Mouse (Mus musculus) kidney, embryonic 16.5 days (tissue): ENCODE results near the gene Gm37240. TPM values are rescaled to one million over a fixed set of nuclear protein-coding genes. Genes with fewer than 3 reads are reported as not detected.

ENCODE experiments used
- ATAC-seq: fragments of 200-750 bp; cut with Nextera tagmentation; 2 replicates; pipeline ENCODE4 v1.8.0; 2017; ENCODE audit warnings: moderate TSS enrichment; ENCODE audit not compliant: low FRiP score, low TSS enrichment
- H3K27ac ChIP-seq: fragments of 300-500 bp; sonication (generic); 2 replicates; pipeline ENCODE4 v1.5.1; 2014; ENCODE audit warnings: low read length
- H3K27me3 ChIP-seq: fragments of 300-500 bp; sonication (generic); 2 replicates; pipeline ENCODE4 v1.6.1; 2014; ENCODE audit warnings: low read length, control low read depth, mixed read lengths; ENCODE audit not compliant: insufficient read depth
- H3K36me3 ChIP-seq: fragments of 300-500 bp; sonication (generic); 2 replicates; pipeline ENCODE4 v1.6.1; 2014; ENCODE audit warnings: low read length, control low read depth, mixed read lengths; ENCODE audit not compliant: insufficient read depth
- H3K4me1 ChIP-seq: fragments of 300-500 bp; sonication (generic); 2 replicates; pipeline ENCODE4 v1.6.1; 2014; ENCODE audit warnings: low read length, control low read depth, mixed read lengths; ENCODE audit not compliant: insufficient read depth
- H3K4me2 ChIP-seq: fragments of 300-500 bp; sonication (generic); replicated peaks from 2 replicates; pipeline ENCODE4 v1.6.1; 2014; ENCODE audit warnings: low read depth, low read length
- H3K4me3 ChIP-seq: fragments of 300-500 bp; sonication (generic); 2 replicates; pipeline ENCODE4 v1.5.1; 2014; ENCODE audit warnings: mild to moderate bottlenecking, low read length
- H3K9ac ChIP-seq: fragments of 300-500 bp; sonication (generic); replicated peaks from 2 replicates; pipeline ENCODE4 v1.6.1; 2014; ENCODE audit warnings: low read length
- H3K9me3 ChIP-seq: fragments of 300-500 bp; sonication (generic); 2 replicates; pipeline ENCODE4 v1.6.1; 2016; ENCODE audit warnings: low read length, control low read depth
- WGBS: fragments of 180-500 bp; shearing (Covaris S2); extraction: QIAGEN DNeasy Blood & Tissue Kit; methylation state at CpG from one replicate; pipeline ENCODE4 v1.1.7; 2014; 5-methylcytosine and 5-hydroxymethylcytosine counted together
- polyA plus RNA-seq: library from polyadenylated mRNA; unstranded; fragments of >200 nt; fragmentation: Nextera tagmentation; extraction: Ambion mirVana; gene quantifications from 2 replicates; pipeline ENCODE4 v1.2.1, GENCODE M21; 2015

Gene Gm37240
- polyA plus RNA-seq, 1 experiment from 2014 or later: 8.7 TPM

DNA sequence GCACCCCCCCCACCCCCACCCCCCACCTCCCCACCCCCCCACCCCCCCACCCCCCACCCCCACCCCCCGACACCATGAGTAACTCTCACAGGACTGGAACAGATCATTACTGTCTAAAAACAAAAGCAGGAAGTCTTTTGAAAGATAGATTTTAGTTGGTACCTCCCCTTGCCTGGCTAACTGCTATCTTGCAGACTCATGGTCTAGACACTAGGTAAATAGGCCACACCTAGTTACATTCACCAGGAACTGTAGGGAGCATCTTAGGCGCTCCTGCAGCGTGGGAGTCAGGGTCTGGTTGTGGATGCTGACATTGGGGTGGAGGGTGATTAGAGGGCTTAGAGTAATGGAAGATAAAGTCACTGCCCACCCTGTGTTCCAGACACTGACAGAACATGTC lies 684.6 kb downstream of the Gm37240 start:
- no peak overlapping the region for H3K4me2 ChIP-seq
- H3K27ac ChIP-seq: no peak overlapping the region
- ATAC-seq: no peak
- no peak overlapping the region for H3K9ac ChIP-seq
- no peaks in the 10 kb centered on the region for H3K9me3 ChIP-seq
- 37% methylated on average over 3 of the region's 3 CpGs for WGBS
- no peaks in the 10 kb centered on the region; the same call in 1 of the 2 replicates for H3K27me3 ChIP-seq
- H3K36me3 ChIP-seq: no peaks in the 10 kb centered on the region
- H3K4me1 ChIP-seq: peaks cover 17% of the 10 kb centered on the region
- no peak overlapping the region for H3K4me3 ChIP-seq

GRCm38 (mm10) chr3:85201785-85202184 lies 685.5 kb downstream of the Gm37240 start:
- WGBS: 85% methylated on average over 4 of the region's 4 CpGs
- no peaks in the 10 kb centered on the region for H3K36me3 ChIP-seq
- no peaks in the 10 kb centered on the region for H3K9me3 ChIP-seq
- no peak overlapping the region for H3K27ac ChIP-seq
- no peak overlapping the region for H3K9ac ChIP-seq
- H3K27me3 ChIP-seq: no peaks in the 10 kb centered on the region; the same call in 1 of the 2 replicates
- H3K4me3 ChIP-seq: no peak overlapping the region
- no peak for ATAC-seq
- H3K4me1 ChIP-seq: peaks cover 17% of the 10 kb centered on the region
- no peak overlapping the region for H3K4me2 ChIP-seq

DNA sequence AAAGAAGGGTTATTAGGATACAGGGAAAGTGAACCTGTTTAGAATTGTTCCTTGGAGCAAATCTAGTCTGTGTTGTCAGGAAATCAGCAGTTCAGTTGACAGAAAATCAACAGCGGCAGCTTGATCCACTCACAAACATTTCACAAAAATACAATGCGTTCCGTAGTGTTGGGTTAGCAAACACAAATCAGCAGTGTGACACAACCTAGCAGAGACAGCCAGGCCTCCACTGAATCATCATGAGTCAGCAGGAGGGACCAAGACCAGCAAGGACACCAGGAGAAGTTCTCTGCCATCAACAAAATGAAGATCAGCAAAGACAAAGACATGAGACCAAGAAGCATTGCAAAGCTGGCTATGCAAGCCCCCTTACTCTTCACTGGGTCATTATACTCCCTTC lies 688.8 kb downstream of the Gm37240 start:
- Histone ChIP-seq H3K9ac (no peak overlapping the region), H3K27me3 (no peaks in the 10 kb centered on the region; the same call in 1 of the 2 replicates), H3K4me3 (no peak overlapping the region), H3K4me2 (no peak overlapping the region), H3K9me3 (no peaks in the 10 kb centered on the region), H3K27ac (no peak overlapping the region), H3K36me3 (no peaks in the 10 kb centered on the region), H3K4me1 (peaks cover 10% of the 10 kb centered on the region; the same call in 1 of the 2 replicates)
- ATAC-seq: no peak
- 72% methylated on average over 3 of the region's 3 CpGs for WGBS

DNA sequence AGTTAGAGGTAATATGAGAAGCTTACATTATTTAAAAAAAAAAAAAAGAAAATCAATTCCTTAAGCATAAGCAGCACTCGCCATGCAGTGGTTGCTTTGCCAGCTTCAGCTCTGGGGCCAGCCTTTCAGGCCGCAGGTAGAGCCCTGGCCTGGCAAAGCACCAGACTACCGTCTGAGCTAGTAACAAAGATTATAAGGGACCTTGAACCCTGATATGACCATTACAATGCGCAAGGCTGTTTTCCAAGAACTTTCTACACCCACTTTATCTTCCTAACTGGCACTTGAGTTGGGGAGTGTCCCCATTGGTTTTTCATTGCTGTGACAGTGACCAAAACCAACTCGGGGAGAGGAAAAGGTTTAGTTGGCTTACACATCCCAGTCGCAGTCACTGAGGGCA lies 690.2 kb downstream of the Gm37240 start:
- H3K9me3 ChIP-seq: no peaks in the 10 kb centered on the region
- no peak overlapping the region for H3K4me3 ChIP-seq
- no peaks in the 10 kb centered on the region; the same call in 1 of the 2 replicates for H3K27me3 ChIP-seq
- no peak for ATAC-seq
- no peak overlapping the region for H3K27ac ChIP-seq
- no peak overlapping the region for H3K9ac ChIP-seq
- H3K4me1 ChIP-seq: 0 out of 2 replicates have a peak, but pooled peaks cover 6% of the 10 kb centered on the region
- no peak overlapping the region for H3K4me2 ChIP-seq
- no peaks in the 10 kb centered on the region for H3K36me3 ChIP-seq
- 83% methylated on average over 6 of the region's 6 CpGs for WGBS

GRCm38 (mm10) chr3:85196591-85196990 lies 690.7 kb downstream of the Gm37240 start:
- Histone ChIP-seq H3K9ac (no peak overlapping the region), H3K36me3 (no peaks in the 10 kb centered on the region), H3K9me3 (no peaks in the 10 kb centered on the region), H3K4me1 (0 out of 2 replicates have a peak, but pooled peaks cover 6% of the 10 kb centered on the region), H3K27me3 (peaks cover under 1% of the 10 kb centered on the region; the same call in 1 of the 2 replicates), H3K4me2 (no peak overlapping the region), H3K4me3 (no peak overlapping the region), H3K27ac (no peak overlapping the region)
- ATAC-seq: no peak
- WGBS: 82% methylated on average over 4 of the region's 4 CpGs

DNA sequence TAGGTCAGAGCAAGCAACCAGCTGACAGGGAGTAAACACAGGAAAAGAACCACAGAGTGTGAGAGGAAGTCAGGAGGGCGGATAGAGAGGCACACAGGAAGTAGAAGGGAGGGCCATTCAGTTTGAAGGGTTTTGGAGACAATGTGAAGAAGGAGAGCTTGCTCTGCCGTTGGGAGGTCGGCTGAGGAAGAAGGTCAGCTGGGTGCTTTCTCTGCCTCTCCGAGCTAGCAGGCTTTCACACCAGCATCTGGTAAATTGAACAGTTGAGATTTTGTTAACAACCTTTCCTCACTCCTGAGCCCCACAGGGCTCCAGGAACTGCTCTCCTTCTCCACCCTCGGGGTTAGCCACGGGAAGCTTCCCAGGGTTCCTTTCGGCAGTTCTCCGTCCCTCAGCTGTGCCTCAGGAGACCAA lies 692.2 kb downstream of the Gm37240 start:
- peak overlapping the region; percentile 40 for H3K4me2 ChIP-seq

GRCm38 (mm10) chr3:85189791-85190190 lies 697.5 kb downstream of the Gm37240 start:
- H3K9ac ChIP-seq: no peak overlapping the region
- H3K9me3 ChIP-seq: no peaks in the 10 kb centered on the region
- no peak overlapping the region for H3K4me2 ChIP-seq
- ATAC-seq: no peak
- H3K4me1 ChIP-seq: peaks cover 22% of the 10 kb centered on the region
- H3K36me3 ChIP-seq: no peaks in the 10 kb centered on the region
- no peak overlapping the region for H3K27ac ChIP-seq
- H3K4me3 ChIP-seq: no peak overlapping the region
- H3K27me3 ChIP-seq: peaks cover 9% of the 10 kb centered on the region
- WGBS: 52% methylated on average over 8 of the region's 8 CpGs

More for the DNA sequence above, 692.2 kb downstream of the Gm37240 start:
- Histone ChIP-seq H3K4me1 (0 out of 2 replicates have a peak, but pooled peaks cover 6% of the 10 kb centered on the region), H3K9me3 (no peaks in the 10 kb centered on the region), H3K9ac (peak overlapping the region; percentile 22; the same call in 1 of the 2 replicates), H3K27ac (no peak overlapping the region), H3K27me3 (0 out of 2 replicates have a peak, but pooled peaks cover 3% of the 10 kb centered on the region), H3K36me3 (no peaks in the 10 kb centered on the region), H3K4me3 (peak overlapping the region; percentile 30)
- 58% methylated on average over 8 of the region's 8 CpGs for WGBS
- ATAC-seq: no peak

- no peaks in the 10 kb centered on the region for H3K9me3 ChIP-seq
- H3K4me2 ChIP-seq: no peak overlapping the region
- no peak overlapping the region for H3K4me3 ChIP-seq
- H3K27me3 ChIP-seq: peaks cover 9% of the 10 kb centered on the region
- WGBS: 40% methylated on average over 5 of the region's 5 CpGs
- no peak for ATAC-seq
- H3K27ac ChIP-seq: no peak overlapping the region
- H3K9ac ChIP-seq: no peak overlapping the region
- no peaks in the 10 kb centered on the region for H3K36me3 ChIP-seq
- H3K4me1 ChIP-seq: peaks cover 24% of the 10 kb centered on the region
These were observed 699.0 kb downstream of the Gm37240 start for GRCm38 (mm10) chr3:85188364-85188763.

GRCm38 (mm10) chr3:85186661-85187076 lies 700.6 kb downstream of the Gm37240 start:
- H3K27ac ChIP-seq: no peak overlapping the region
- H3K27me3 ChIP-seq: peaks cover 9% of the 10 kb centered on the region
- H3K4me1 ChIP-seq: peaks cover 24% of the 10 kb centered on the region
- no peaks in the 10 kb centered on the region for H3K9me3 ChIP-seq
- H3K4me2 ChIP-seq: peak overlapping the region; percentile 45
- peak overlapping the region; percentile 20 for H3K4me3 ChIP-seq
- H3K9ac ChIP-seq: 0 out of 2 replicates have a peak overlapping the region, but pooled peaks have one; percentile 32
- 16% methylated on average over 19 of the region's 19 CpGs for WGBS
- no peaks in the 10 kb centered on the region for H3K36me3 ChIP-seq
- peak; percentile 43; the same call in 1 of the 2 replicates for ATAC-seq

DNA sequence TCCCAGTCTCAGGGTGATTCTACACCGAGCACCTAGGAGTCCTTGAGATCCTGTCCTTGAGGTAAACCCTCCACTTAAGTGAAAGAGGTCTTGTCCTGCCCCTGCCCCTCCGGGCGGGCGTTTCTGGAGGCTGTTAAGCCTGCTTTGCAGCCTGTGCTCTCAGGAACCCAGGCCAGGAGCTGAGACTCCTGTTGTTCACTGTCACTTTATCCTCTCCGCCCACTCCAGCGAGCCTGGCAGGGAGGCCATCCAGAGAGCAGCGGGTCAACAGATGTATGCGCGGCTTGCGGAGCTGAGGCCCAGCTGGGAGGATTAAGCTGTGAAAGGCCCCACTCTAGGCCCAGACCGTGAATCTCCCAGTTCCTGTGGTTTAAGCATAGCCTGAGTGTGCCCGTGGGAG lies 701.5 kb downstream of the Gm37240 start:
- ATAC-seq: peak; percentile 62; the same call in 1 of the 2 replicates

More for the DNA sequence above, 701.5 kb downstream of the Gm37240 start:
- H3K27ac ChIP-seq: no peak overlapping the region
- no peak overlapping the region for H3K4me2 ChIP-seq
- no peak overlapping the region for H3K9ac ChIP-seq
- peaks cover 6% of the 10 kb centered on the region for H3K27me3 ChIP-seq
- 15% methylated on average over 12 of the region's 12 CpGs for WGBS
- no peak overlapping the region for H3K4me3 ChIP-seq
- H3K4me1 ChIP-seq: peaks cover 24% of the 10 kb centered on the region
- no peaks in the 10 kb centered on the region for H3K36me3 ChIP-seq
- no peaks in the 10 kb centered on the region for H3K9me3 ChIP-seq
